Mouse (Mus musculus) common myeloid progenitor, adult 5-6 weeks (primary cell): ENCODE results near the gene Phf21b. TPM values are rescaled to one million over a fixed set of nuclear protein-coding genes. Genes with fewer than 3 reads are reported as not detected.

Experiments
- ATAC-seq: replicated peaks from 2 replicates; pipeline ENCODE4 v1.8.0; 2016; ENCODE audit warnings: low read depth, mild to moderate bottlenecking, moderate TSS enrichment, inconsistent platforms; ENCODE audit not compliant: poor library complexity, severe bottlenecking
- total RNA-seq: library from RNA; stranded (forward); fragments of 200-1000, 187-1606 nt; gene quantifications from 2 replicates; pipeline ENCODE4 v1.2.3, GENCODE M21; 2017

Gene Phf21b
- total RNA-seq, 1 experiment from 2014 or later, result 5.3 TPM

GRCm38 (mm10) chr15:84736346-84736993 is 119.4 kb downstream of the Phf21b start:
- ATAC-seq, result no peak

Other genes starting within 250 kb of the Phf21b start
- 6.3 and 6.6 TPM in 2 replicates for gene Prr5, start 186.4 kb downstream of the Phf21b start, total RNA-seq
- not detected in 2 replicates for gene Arhgap8, start 136.0 kb downstream of the Phf21b start, total RNA-seq
- gene Gm29666, start 64.0 kb upstream of the Phf21b start, total RNA-seq, result 0.27 and 0.53 TPM in 2 replicates
- gene Nup50, start 67.4 kb upstream of the Phf21b start, total RNA-seq, result 85.2 and 98.3 TPM in 2 replicates
- gene 5031439G07Rik, start 132.5 kb upstream of the Phf21b start, total RNA-seq, result 8.3 and 13.3 TPM in 2 replicates
- not detected in 2 replicates for gene Upk3a, start 161.1 kb upstream of the Phf21b start, total RNA-seq
- 6.5 and 9.0 TPM in 2 replicates for gene Fam118a, start 172.9 kb upstream of the Phf21b start, total RNA-seq